Mouse (Mus musculus) E14TG2a.4 (cell line): ENCODE results near the gene Abtb1.

Experiments used
- CTCF ChIP-seq: conservative IDR thresholded peaks from 2 replicates; pipeline ENCODE4 v1.5.1; 2014; ENCODE audit warnings: low read length
- NANOG ChIP-seq: IDR thresholded peaks from 2 replicates; pipeline ENCODE4 v1.6.1; 2014; ENCODE audit warnings: borderline replicate concordance, low read length, mixed read lengths

- TF ChIP-seq CTCF (no peak), NANOG (no peak)
These were observed 49.0 kb upstream of the Abtb1 start for GRCm38 (mm10) chr6:88890832-88891231.
